Mouse (Mus musculus): ENCODE measurements around the gene Hoxc6.

The Hoxc6 gene

DNA sequence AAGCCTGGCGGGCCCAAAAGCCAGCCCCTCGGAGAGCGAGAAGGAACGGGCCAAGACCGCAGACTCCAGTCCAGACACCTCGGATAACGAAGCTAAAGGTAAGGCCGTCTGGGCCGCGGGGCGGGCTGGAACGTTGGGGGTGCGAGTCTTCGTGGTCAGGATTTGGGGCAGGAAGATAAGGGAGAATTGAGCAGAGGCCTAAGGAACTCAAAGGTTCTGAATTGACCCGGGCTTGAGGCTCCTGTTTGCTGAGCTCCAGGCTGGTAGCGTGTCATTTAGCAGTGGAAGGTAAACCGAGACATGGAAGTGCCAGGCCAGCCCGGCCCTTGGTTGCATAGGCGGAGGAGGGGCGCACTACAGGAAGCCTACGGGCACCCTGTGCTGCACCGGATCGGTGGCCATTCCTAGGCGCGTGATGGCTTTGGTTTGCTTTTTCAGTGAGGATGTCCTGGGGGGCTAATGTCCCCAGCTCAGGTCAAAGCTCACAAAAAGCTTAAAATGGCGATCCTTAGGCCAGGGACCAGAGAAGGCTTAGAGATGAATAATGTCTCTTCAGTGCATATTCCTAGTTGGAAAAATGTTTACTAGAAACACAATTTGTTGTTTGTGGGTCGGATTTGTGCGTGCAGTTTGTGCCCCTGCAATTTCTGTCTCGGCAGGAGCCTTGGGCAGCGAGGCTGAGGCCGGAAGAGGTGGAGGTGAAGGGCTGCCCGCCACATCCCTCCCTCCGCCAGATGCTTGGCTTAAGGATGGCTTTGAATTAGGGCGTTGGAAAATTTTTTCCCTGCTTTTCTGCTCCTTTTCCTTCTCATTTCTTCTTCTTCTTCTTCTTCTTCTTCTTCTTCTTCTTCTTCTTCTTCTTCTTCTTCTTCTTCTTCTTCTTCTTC is 30.3 kb upstream of the Hoxc6 start:
- DNase-seq (ENCODE audit: low spot score in 2 of 2), result no peak

GRCm38 (mm10) chr15:102969296-102969695 is 28.8 kb upstream of the Hoxc6 start:
- no peak for DNase-seq (ENCODE audit: low spot score in 2 of 2)

DNA sequence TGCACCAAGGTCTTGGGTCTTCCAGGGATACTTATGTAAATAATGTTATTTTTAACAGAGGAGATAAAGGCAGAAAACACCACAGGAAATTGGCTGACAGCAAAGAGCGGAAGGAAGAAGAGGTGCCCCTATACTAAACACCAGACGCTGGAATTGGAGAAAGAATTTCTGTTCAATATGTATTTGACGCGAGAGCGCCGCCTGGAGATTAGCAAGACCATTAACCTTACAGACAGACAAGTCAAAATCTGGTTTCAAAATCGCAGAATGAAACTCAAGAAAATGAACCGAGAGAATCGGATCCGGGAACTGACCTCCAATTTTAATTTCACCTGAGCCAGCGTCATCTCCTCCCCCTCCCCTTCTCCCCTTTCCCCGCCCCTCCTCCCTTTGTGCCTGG is 27.3 kb upstream of the Hoxc6 start:
- DNase-seq (ENCODE audit: low spot score in 2 of 2), result no peak

DNA sequence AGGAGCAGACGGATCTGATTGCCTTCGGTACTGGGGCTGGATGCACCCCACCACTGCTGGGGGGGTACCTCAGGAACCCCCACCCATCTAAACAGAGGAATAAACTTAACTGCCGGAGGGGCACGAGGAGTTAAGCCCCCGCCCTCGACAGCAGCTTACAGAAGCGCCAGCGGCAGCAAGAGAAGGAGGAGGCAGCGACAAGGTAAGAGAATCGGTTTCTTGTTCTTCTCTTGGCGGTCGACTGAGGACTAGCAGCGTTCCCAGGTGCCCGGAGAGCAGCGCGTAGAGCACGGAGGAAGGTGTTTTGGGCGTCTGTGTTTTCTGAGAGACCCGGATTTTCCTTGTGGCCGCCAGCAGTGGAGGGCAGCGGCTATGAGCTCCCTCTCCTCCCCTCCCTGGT is 25.8 kb upstream of the Hoxc6 start:
- no peak for DNase-seq (ENCODE audit: low spot score in 2 of 2)

- DNase-seq (ENCODE audit: low spot score in 2 of 2), result no peak
Measured at GRCm38 (mm10) chr15:102972753-102973152, 25.3 kb upstream of the Hoxc6 start.

- no peak for DNase-seq (ENCODE audit: low spot score in 2 of 2)
Measured at GRCm38 (mm10) chr15:102975034-102975433, 23.0 kb upstream of the Hoxc6 start.

- DNase-seq (ENCODE audit: low spot score in 2 of 2), result no peak
Measured at GRCm38 (mm10) chr15:102975688-102976111, 22.4 kb upstream of the Hoxc6 start.

- DNase-seq (ENCODE audit: low spot score in 2 of 2), result no peak
Measured at GRCm38 (mm10) chr15:102976171-102976570, 21.9 kb upstream of the Hoxc6 start, which contains the start of gene Hoxc9. TSS of gene Hoxc9 (plus strand) at chr15:102976439.

DNA sequence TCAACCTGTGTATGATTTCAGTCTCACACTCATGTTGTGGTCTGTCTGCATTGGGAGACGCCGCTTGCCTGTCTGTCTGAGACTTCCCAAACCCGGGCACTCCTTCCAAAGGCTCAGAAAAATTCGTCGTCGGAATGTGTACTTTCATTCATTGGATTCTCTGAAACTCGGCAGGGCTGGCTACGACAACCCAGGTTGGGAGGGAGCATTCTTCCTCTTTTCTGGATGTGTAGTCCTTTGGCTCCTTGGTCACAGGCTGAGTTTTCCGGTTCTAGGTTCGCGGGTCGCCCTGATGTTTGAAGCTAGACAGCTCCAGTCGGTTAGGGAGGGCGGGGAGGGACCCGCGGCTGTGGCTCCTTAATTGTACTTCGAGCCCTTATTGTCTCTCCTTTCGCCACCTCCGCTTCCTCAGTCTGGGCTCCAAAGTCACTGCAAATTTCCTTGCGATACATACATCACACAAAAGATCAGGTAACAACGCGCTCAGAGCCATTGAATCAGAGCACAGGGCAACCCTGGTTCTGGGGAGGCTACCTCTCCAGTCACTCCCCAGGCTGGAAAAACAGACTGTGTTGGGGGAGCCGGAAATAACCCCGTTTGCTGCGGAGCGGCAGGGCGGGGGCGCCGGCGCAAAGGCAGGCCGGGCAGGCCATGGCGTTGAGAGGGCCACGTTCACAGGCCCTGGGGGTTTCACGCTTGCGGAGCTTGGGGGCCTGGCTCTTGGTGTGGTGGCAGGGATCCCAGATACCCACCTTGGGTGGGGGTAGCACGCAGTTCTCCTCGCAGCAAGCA is 21.2 kb upstream of the Hoxc6 start:
- DNase-seq (ENCODE audit: low spot score in 2 of 2), result no peak

DNA sequence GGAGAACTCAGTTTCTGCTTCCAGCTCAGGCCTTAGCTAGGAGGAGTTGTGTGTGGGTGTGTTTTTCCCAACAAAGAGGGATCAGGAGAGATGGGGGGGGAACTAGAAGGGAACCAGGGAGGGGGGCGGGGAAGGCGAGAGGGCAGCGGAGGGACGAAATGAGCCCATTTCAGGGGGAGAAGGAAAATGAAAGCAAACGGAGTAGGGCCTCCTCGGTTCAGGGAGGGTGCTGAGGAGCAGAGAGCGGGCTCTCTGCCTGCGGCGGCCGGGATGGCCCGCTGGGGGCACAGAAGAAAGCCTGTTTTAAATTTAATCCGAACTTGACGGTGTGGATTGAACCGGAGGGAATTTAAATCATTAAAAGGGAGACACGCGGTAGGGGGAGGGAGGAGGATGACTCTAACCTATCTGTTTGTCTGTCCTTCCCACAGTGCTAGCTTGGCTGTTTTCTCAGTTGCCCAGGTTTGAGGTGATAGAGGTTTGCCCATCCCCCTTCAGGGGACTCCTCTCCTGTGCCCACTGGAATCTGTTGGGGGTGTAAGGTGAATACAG is 20.6 kb upstream of the Hoxc6 start:
- DNase-seq (ENCODE audit: low spot score in 2 of 2), result no peak

DNA sequence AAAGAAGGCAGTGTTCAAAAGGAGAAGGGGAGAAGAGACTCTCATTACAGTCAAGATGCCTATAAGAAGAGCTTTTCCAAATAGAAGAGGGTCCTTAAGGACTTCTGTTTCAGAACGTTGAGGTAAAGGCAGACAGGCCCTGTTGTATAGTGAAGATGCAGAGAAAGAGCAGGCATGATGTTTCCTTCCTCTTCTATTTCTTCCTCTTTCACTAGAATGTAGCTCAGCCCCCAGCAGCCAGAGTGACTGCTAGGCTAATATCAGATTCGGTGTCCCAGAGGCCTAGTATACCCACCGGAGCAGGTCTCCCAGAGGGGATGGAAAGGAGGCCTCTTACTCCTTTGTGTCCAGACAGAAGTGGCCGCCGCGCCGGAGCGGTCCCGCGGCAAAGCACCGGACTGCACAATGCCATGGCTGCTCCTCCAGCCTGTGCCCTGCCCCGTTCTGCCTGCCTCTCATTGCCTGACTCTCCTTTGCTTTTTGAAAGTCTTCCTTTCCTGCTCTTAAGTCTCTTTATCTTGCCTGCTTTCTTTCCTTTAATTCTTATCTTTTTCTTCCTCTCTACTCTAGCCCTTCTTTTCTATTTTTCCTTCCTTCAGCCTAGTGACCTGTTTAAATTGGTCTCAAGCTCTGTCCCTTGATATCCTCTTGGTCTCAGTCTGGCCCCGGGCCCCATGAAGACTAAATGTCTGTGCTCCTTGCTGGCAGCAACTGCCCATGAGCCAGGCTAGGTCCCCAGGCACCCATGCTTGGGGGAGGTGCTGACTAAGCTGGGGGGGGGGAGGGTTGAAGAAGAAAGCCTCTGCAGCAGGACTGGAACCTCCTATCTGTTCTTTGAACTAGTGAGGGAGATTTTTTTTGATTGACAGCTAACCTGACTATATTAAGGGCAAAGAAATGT is 19.2 kb upstream of the Hoxc6 start:
- DNase-seq (ENCODE audit: low spot score in 2 of 2), result no peak

GRCm38 (mm10) chr15:102979936-102980335 is 18.1 kb upstream of the Hoxc6 start:
- DNase-seq (ENCODE audit: low spot score in 2 of 2), result no peak

GRCm38 (mm10) chr15:102980352-102980751 is 17.7 kb upstream of the Hoxc6 start:
- DNase-seq (ENCODE audit: low spot score in 2 of 2), result no peak

- DNase-seq (ENCODE audit: low spot score in 2 of 2), result no peak
Measured at GRCm38 (mm10) chr15:102980912-102981311, 17.1 kb upstream of the Hoxc6 start.

DNA sequence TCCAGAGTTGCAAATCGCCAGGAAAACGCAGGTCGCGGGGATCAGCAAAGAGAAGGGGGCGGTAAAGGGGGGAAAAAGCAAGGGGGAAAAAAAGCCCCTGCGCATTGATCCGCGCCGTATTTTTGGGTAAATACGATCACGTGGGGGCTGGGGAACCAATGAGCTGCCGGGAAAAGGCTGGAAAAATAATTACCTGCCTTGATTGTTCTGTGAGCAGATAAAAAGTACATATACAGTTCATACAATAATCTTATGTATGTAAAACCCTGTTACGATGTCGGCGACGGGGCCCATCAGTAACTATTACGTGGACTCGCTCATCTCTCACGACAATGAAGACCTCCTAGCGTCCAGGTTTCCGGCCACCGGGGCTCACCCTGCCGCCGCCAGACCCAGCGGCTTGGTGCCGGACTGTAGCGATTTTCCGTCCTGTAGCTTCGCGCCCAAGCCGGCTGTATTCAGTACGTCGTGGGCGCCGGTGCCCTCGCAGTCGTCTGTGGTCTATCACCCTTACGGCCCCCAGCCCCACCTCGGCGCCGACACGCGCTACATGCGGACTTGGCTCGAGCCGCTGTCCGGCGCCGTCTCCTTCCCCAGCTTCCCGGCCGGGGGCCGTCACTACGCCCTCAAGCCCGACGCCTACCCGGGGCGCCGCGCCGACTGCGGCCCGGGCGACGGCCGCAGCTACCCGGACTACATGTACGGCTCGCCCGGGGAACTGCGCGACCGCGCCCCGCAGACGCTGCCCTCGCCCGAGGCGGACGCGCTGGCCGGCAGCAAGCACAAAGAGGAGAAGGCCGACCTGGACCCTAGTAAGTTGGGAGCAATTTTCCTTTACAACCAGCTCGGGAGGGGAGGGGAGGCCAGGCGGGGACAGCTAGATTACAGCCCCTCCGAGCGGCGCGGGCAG is 16.4 kb upstream of the Hoxc6 start:
- DNase-seq (ENCODE audit: low spot score in 2 of 2), result no peak

DNA sequence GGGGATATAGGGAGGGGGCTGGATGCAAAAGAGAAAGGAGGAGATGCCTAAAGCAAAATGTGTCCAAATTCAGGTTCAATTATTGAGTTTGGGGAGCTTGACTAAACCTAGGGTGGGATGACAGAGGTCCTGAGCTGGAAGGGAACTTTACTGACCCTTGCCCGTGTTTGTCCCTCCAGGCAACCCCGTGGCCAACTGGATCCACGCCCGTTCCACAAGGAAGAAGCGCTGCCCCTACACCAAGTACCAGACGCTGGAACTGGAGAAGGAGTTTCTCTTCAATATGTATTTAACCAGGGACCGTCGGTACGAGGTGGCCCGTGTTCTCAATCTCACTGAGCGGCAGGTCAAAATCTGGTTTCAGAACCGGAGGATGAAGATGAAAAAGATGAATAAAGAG is 14.3 kb upstream of the Hoxc6 start:
- DNase-seq (ENCODE audit: low spot score in 2 of 2), result no peak

GRCm38 (mm10) chr15:102984521-102984920 is 13.5 kb upstream of the Hoxc6 start:
- no peak for DNase-seq (ENCODE audit: low spot score in 2 of 2)

DNA sequence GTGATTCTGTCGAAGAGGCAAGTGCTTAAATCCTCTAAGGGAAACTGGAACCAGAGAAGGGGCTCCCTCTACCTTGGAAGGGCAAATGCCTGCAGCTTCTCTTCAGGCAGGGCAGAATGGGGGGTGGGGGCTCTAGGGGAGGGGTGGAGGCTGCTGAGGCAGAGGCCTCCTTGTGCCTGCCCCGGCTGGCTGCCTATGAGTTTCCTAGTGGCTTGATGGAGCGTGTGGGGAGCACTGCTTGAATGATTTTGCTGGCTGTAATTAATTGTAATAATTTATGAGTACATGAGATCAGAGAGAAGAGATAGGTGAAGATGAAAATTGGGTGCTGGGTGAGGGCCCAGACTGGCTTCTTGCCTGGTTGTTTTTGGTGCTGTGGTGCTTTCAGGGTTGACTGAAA is 13.1 kb upstream of the Hoxc6 start:
- DNase-seq (ENCODE audit: low spot score in 2 of 2), result no peak

DNA sequence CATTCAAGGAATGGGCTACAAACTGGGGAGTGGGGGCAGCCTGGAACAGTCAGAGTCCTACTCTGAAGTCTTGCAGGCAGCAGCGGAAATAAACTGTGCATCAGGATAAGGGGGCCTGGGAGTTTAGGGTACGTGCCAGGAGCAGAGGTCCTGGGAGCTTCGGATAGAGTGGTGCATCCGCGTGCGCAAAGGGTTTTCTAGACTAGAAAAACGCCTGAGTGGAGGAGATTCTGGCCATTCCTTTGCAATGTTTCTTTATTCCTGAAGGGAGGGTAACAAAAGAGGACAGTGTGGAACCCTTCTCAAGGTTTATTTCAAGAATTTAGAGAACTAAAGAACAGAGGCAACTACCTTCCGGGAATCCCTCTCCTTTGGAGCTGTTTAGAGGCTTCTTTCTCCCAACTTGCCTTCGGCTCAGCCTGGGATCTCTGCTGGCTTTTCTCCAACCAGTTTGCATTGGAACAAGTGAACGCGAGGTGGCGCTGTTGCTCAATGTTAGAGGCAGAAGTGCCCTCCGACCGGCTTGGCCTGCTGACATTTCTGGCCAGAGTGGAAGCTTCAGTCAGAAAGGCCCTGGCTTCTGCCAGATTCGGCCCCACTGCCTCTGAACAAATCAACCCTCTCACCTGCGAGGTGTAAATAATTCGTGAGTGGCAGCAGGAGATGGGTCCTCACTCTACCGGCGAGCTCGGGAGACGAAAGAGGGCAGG is 10.8 kb upstream of the Hoxc6 start:
- peak; percentile 36 to 83 for DNase-seq (ENCODE audit: low spot score in 2 of 2)

DNA sequence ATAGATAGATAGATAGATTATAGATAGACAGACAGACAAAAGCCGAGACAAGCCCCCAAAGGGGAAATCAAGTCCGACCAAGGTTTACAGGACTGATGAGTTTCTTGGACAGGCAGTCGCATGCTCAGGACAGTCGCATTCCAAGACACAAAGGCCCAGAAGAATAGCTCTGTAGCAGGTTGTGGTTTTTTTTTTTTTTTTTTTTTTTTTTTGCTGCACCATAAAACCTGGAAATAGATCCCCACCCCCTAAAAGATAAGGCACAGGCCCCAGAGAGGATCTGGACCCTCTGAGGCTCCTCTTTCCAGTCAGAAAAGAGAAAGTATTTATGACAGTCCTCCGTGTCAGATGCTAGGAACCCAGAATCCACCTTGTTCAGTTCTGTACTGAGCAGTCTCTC is 10.0 kb upstream of the Hoxc6 start:
- no peak for DNase-seq (ENCODE audit: low spot score in 2 of 2)

Measured in thymus, postnatal 10 days (tissue).